Mouse (Mus musculus) heart, postnatal 0 days (tissue): ENCODE results near the gene Gm47995. TPM values are rescaled to one million over a fixed set of nuclear protein-coding genes. Genes with fewer than 3 reads are reported as not detected.
"Not testable (repeated sequence)": the region's sequence is repeated elsewhere in the genome, so short reads cannot be mapped to it uniquely, and the experiment has no call there.

Experiments used
- ATAC-seq: fragments of 200-750 bp; cut with Nextera tagmentation; 2 replicates; pipeline ENCODE4 v1.8.0; 2017; ENCODE audit warnings: low read depth, moderate number of reproducible peaks, moderate library complexity; ENCODE audit not compliant: insufficient read depth
- DNase-seq: peaks from one replicate; pipeline ENCODE4 v3.0.0-alpha.2; 2016; ENCODE audit warnings: low spot score
- H3K27ac ChIP-seq: fragments of 300-500 bp; sonication (generic); 2 replicates; pipeline ENCODE4 v1.5.1; 2014; ENCODE audit warnings: low read depth, mild to moderate bottlenecking
- H3K27me3 ChIP-seq: fragments of 300-500 bp; sonication (generic); 2 replicates; pipeline ENCODE4 v1.6.1; 2014; ENCODE audit warnings: low read length, mixed read lengths; ENCODE audit not compliant: control insufficient read depth, insufficient read depth
- H3K36me3 ChIP-seq: fragments of 300-500 bp; sonication (generic); replicated peaks from 2 replicates; pipeline ENCODE4 v1.6.1; 2014; ENCODE audit warnings: low read length, mixed read lengths; ENCODE audit not compliant: control insufficient read depth, insufficient read depth
- H3K4me1 ChIP-seq: fragments of 300-500 bp; sonication (generic); 2 replicates; pipeline ENCODE4 v1.6.1; 2014; ENCODE audit warnings: antibody characterized with exemption; ENCODE audit not compliant: control insufficient read depth, insufficient read depth
- H3K4me2 ChIP-seq: fragments of 300-500 bp; sonication (generic); 2 replicates; pipeline ENCODE4 v1.6.1; 2014; ENCODE audit warnings: low read depth, mild to moderate bottlenecking, low read length, moderate library complexity
- H3K4me3 ChIP-seq: fragments of 300-500 bp; sonication (generic); 2 replicates; pipeline ENCODE4 v1.5.1; 2014; ENCODE audit warnings: low read depth, low read length
- H3K9ac ChIP-seq: fragments of 300-500 bp; sonication (generic); replicated peaks from 2 replicates; pipeline ENCODE4 v1.6.1; 2014; ENCODE audit warnings: low read depth, low read length, mixed read lengths
- H3K9me3 ChIP-seq: fragments of 300-500 bp; sonication (generic); replicated peaks from 2 replicates; pipeline ENCODE4 v1.6.1; 2016; ENCODE audit warnings: low read length; ENCODE audit not compliant: control insufficient read depth
- CTCF ChIP-seq: IDR thresholded peaks from 2 replicates; pipeline ENCODE4 v1.5.1; 2016; ENCODE audit warnings: antibody characterized with exemption, control low read depth, low read depth
- EP300 ChIP-seq: IDR thresholded peaks from 2 replicates; pipeline ENCODE4 v1.6.1; 2016; ENCODE audit warnings: antibody characterized with exemption, low read depth
- WGBS: fragments of 180-500 bp; shearing (Covaris S2); extraction: QIAGEN DNeasy Blood & Tissue Kit; methylation state at CpG from one replicate; pipeline ENCODE4 v1.1.7; 2014; 5-methylcytosine and 5-hydroxymethylcytosine counted together
- polyA plus RNA-seq: library from polyadenylated mRNA; unstranded; fragments of >200 nt; fragmentation: Nextera tagmentation; extraction: Ambion mirVana; gene quantifications from 2 replicates; pipeline ENCODE4 v1.2.1, GENCODE M21; 2015
- total RNA-seq: library from RNA; depleted of rRNA; stranded (reverse); fragments of >200 nt; gene quantifications from 2 replicates; pipeline ENCODE4 v1.2.3, GENCODE M21; 2014; ENCODE audit warnings: low replicate concordance

Gene Gm47995
- total and polyA plus RNA-seq, 2 experiments from 2014 or later, result not detected

GRCm38 (mm10) chr1:151180167-151180566 is 18.1 kb upstream of the Gm47995 start:
- DNase-seq, result no peak
- Histone ChIP-seq H3K36me3 (no peaks in the 10 kb centered on the region), H3K4me1 (0 out of 2 replicates have a peak, but pooled peaks cover 7% of the 10 kb centered on the region), H3K4me2 (no peak overlapping the region), H3K9ac (no peak overlapping the region), H3K9me3 (no peaks in the 10 kb centered on the region), H3K4me3 (no peak overlapping the region), H3K27ac (no peak overlapping the region), H3K27me3 (no peaks in the 10 kb centered on the region)
- 70% methylated on average over 2 of the region's 2 CpGs for WGBS
- TF ChIP-seq EP300 (no peak), CTCF (no peak)
- no peak for ATAC-seq

GRCm38 (mm10) chr1:151182266-151182665 is 16.0 kb upstream of the Gm47995 start, which contains the start of gene Gm47985:
TSS of gene Gm47985 (plus strand) at chr1:151182537.
- not testable (repeated sequence) for ATAC-seq, H3K9me3 ChIP-seq, H3K4me1 ChIP-seq, H3K4me3 ChIP-seq, H3K27me3 ChIP-seq, DNase-seq, H3K36me3 ChIP-seq, H3K27ac ChIP-seq, H3K9ac ChIP-seq, H3K4me2 ChIP-seq
- no CpG with 5 or more reads among the region's 7 CpGs for WGBS

- ATAC-seq, H3K27ac ChIP-seq, H3K36me3 ChIP-seq, H3K27me3 ChIP-seq, H3K4me2 ChIP-seq, H3K4me3 ChIP-seq, H3K9me3 ChIP-seq, H3K4me1 ChIP-seq, H3K9ac ChIP-seq, DNase-seq: not testable (repeated sequence)
- 78% methylated on average over 3 of the region's 3 CpGs for WGBS
These were observed 12.1 kb upstream of the Gm47995 start for GRCm38 (mm10) chr1:151186186-151186585.

- H3K4me1 ChIP-seq, H3K36me3 ChIP-seq, ATAC-seq, H3K9me3 ChIP-seq, H3K4me2 ChIP-seq, H3K4me3 ChIP-seq, H3K27ac ChIP-seq, H3K9ac ChIP-seq, H3K27me3 ChIP-seq, DNase-seq: not testable (repeated sequence)
- WGBS, result 54% methylated on average over 4 of the region's 4 CpGs
These were observed 11.3 kb upstream of the Gm47995 start for GRCm38 (mm10) chr1:151186879-151187424.

- 83% methylated on average over 4 of the region's 4 CpGs for WGBS
- TF ChIP-seq EP300 (no peak), CTCF (no peak)
- no peak for DNase-seq
- H3K4me3 ChIP-seq, result no peak overlapping the region
- H3K27ac ChIP-seq, result no peak overlapping the region
- H3K4me2 ChIP-seq, result no peak overlapping the region
- H3K9ac ChIP-seq, result no peak overlapping the region
- no peaks in the 10 kb centered on the region for H3K9me3 ChIP-seq
- H3K36me3 ChIP-seq, result no peaks in the 10 kb centered on the region
- no peaks in the 10 kb centered on the region for H3K4me1 ChIP-seq
- H3K27me3 ChIP-seq, result no peaks in the 10 kb centered on the region
- no peak for ATAC-seq
These were observed 9.8 kb upstream of the Gm47995 start for GRCm38 (mm10) chr1:151188469-151188868.

GRCm38 (mm10) chr1:151192075-151192474 is 6.2 kb upstream of the Gm47995 start, which contains the start of gene Gm8947:
TSS of gene Gm8947 (plus strand) at chr1:151192376.
- not testable (repeated sequence) for H3K9me3 ChIP-seq, DNase-seq, H3K36me3 ChIP-seq, ATAC-seq, H3K4me2 ChIP-seq, H3K9ac ChIP-seq, H3K27me3 ChIP-seq, H3K4me1 ChIP-seq, H3K4me3 ChIP-seq, H3K27ac ChIP-seq
- WGBS, result no CpG with 5 or more reads among the region's 7 CpGs

GRCm38 (mm10) chr1:151192739-151193138 is 5.5 kb upstream of the Gm47995 start:
- not testable (repeated sequence) for H3K36me3 ChIP-seq, H3K9me3 ChIP-seq, H3K27me3 ChIP-seq, DNase-seq, ATAC-seq, H3K9ac ChIP-seq, H3K4me3 ChIP-seq, H3K4me1 ChIP-seq, H3K4me2 ChIP-seq, H3K27ac ChIP-seq
- WGBS, result 84% methylated on average over 15 of the region's 15 CpGs

- not testable (repeated sequence) for H3K36me3 ChIP-seq, H3K4me1 ChIP-seq, H3K9me3 ChIP-seq, H3K27me3 ChIP-seq, H3K27ac ChIP-seq, H3K4me3 ChIP-seq, DNase-seq, H3K9ac ChIP-seq, H3K4me2 ChIP-seq, ATAC-seq
- 77% methylated on average over 4 of the region's 4 CpGs for WGBS
These were observed 2.3 kb upstream of the Gm47995 start for GRCm38 (mm10) chr1:151195986-151196385.
